Mouse (Mus musculus) telencephalon, adult 2 months (tissue): ENCODE measurements around the gene Ralgapa2.

Source experiments
- DNase-seq: peaks from one replicate; pipeline ENCODE4 v3.0.0-alpha.2; 2011; ENCODE audit warnings: low read depth, low spot score

The Ralgapa2 gene

DNA sequence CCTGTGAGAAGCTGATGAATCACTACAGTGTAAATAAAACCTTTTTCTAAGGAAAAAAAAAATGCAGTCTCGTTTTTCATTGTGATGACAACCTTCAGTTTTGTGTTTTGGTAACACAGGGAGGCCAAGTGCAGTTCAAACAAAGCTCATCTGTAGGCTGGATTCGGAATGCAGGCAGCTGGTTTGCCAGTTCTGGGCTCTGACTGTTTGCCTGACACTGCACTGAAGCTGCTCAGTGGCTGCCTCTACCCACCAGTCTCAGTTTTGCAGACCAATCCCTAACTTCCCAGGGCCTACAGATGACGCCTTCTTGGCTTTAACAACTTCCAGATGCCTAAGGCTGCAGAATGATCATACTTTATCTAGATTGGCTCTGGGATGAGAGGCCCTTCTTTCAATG is 205.1 kb downstream of the Ralgapa2 start:
- no peak for DNase-seq

DNA sequence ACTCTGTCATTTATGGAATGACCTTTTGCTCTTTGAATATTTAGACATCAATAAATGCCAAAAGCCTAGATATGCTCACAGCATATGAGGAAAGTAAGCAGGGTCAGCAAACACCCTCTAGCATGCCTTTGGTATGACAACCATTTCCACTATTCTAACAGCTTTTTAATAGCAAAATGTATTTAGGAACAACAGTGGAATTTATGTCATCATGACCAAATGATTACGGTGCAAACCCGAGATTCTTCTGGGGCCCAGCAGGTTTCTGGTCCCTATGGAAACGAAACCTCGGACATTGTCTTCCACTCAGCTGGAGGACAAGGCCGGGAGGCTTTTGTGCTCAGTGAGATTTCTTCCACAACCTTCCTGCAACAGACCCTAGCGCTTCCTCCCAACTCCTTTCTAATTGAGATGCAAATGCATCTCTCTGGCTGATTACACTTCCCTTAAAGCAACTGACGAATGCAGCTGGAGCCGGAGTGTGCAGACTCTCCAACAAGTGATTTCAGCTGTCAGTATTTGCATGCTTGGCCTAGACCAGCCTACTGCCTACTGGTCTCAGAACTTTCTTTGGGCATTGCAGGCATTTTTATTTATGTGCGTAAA is 209.9 kb downstream of the Ralgapa2 start:
- DNase-seq: no peak

- DNase-seq: no peak
These were observed 211.6 kb downstream of the Ralgapa2 start for GRCm38 (mm10) chr2:146300500-146301020.

GRCm38 (mm10) chr2:146299841-146300460 is 212.2 kb downstream of the Ralgapa2 start:
- DNase-seq: no peak

- no peak for DNase-seq
These were observed 218.6 kb downstream of the Ralgapa2 start for GRCm38 (mm10) chr2:146293538-146293937.

DNA sequence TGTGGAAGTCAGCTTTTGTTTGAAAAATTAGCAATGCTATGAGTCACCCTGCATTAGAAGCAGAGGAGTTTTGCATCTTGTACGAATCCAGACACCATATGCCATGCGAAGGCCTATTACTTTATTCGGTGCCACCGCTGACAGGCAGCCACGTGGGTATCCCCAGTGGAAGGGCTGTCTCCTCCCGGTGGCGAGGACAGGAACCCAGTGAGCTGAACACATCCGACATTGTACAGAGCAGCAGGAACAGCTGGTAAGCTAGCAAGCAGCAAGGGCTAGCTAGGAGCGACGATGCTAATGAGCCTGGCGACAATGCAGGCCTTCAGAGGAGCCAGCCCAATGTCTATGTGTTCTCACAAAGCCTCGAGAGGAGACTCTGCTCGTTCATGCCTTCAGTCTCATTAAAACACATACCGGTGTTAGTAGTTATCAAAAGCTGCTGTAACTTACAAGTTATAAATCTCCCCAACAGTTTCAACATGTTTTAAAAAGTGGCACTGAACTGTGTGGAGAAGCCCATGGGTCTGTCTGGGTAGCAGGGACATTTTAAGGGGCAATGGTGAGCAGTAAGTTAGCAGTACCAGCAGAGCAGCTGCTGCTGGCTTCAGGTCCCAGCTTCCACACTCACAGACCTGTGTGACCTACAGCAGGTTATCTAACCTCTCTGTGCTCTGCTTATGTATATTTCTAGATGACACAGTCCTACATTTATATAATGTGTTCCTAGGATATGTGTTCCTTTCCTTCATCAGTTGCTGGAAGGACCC is 221.1 kb downstream of the Ralgapa2 start:
- peak; percentile 78 for DNase-seq

DNA sequence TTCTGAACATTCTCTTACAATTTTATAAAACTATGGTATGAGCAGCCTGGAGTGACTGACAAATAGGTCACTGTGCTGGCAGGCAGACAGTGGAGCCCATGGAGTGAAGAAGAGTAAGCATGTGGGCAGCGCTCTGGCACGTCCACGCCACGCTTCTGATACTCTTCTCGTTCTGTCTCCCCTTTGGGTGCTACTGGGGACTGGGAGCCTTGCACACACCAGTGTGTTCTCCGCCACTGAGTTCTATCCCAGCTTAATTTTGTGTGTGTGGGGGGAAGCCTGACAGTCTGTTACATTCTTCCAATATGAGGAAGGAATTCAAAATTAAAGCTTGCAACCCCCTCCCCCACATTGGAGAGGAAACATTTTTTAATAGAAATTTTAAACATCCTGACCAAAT is 221.8 kb downstream of the Ralgapa2 start:
- no peak for DNase-seq

- no peak for DNase-seq
These were observed 222.8 kb downstream of the Ralgapa2 start for GRCm38 (mm10) chr2:146289394-146289793.

GRCm38 (mm10) chr2:146288326-146288725 is 223.8 kb downstream of the Ralgapa2 start:
- no peak for DNase-seq

- DNase-seq: no peak
These were observed 224.6 kb downstream of the Ralgapa2 start for GRCm38 (mm10) chr2:146287531-146287930.

GRCm38 (mm10) chr2:146281346-146281745 is 230.8 kb downstream of the Ralgapa2 start:
- DNase-seq: no peak

- no peak for DNase-seq
These were observed 231.2 kb downstream of the Ralgapa2 start for GRCm38 (mm10) chr2:146280921-146281274.

DNA sequence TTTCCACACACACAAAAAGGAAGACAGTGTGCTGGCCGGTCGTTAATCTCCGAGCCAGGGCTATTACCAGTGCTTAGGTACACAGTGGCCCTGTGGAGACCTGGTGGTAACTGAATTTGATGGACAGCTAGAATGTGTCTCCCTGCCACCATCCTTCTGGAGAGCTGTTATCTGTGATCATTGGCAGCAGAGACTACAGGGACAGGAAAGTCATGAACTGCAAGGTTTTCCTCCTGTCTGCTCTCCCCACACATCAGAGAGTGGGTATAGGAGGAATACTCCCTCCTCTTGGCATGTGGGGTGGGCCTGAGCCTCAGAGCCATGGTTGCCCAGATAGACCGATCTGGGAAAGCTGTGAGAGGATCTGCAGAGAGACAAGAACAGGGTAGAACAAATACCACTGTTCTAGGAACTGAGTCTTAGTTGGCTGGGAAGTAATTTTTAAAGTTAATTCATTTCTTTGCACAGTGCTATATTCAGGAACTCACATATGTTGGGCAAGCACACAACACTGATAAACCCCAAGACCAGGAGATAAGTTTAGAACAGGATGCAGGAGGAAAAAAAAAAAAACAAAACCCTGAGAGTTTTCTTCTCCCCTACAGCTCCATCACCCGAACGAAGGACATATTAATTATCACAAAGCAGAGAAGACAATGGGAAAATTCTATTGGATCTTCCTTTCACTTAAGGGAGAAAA is 231.8 kb downstream of the Ralgapa2 start:
- DNase-seq: no peak

- DNase-seq: no peak
These were observed 232.5 kb downstream of the Ralgapa2 start for GRCm38 (mm10) chr2:146279430-146280220.

GRCm38 (mm10) chr2:146278381-146278780 is 233.8 kb downstream of the Ralgapa2 start:
- DNase-seq: no peak

DNA sequence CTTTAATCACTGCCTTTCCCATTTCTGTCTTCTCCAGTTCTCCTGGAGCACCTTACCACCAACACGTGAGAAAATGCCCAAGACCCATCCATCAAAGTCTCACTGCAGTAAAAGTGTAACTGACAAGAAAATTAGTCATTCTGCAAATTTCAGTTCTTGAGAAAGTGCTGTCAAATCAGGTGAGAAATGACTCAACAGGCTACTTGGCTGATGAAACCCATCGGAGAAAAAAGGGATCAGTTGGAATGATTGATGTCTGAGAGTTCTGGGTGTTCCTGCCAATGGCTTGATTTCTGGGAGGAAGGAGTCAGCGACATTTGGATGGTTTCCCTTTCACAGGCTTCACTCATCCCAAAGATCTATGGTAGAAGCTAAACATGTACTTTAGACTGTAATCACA is 245.6 kb downstream of the Ralgapa2 start:
- no peak for DNase-seq

DNA sequence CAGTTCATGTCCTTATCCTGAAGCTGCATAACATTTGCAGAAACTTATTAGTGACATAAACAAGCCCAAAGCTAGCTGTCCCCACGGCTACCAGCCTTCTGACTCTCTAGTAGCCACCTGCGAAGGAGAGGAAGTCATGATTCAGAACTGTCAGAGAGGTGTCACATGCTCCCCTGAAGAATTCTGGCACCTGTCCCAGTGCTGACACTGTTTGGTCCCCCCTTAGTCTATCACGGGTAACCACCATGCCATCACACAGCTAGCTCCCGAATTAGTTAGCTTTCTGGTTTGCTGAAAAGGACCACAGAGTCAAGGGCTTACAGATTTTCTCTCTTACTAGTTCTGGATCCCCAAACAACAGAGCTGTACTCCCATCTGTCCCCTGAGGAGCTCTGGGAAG is 247.1 kb downstream of the Ralgapa2 start:
- DNase-seq: no peak

- no peak for DNase-seq
These were observed 249.2 kb downstream of the Ralgapa2 start for GRCm38 (mm10) chr2:146262966-146263365.

GRCm38 (mm10) chr2:146262215-146262614 is 249.9 kb downstream of the Ralgapa2 start:
- no peak for DNase-seq

- DNase-seq: no peak
These were observed 251.0 kb downstream of the Ralgapa2 start for GRCm38 (mm10) chr2:146261146-146261545.
